Mouse (Mus musculus): Measurements from ENCODE around the gene Tdrd12.

DNA sequence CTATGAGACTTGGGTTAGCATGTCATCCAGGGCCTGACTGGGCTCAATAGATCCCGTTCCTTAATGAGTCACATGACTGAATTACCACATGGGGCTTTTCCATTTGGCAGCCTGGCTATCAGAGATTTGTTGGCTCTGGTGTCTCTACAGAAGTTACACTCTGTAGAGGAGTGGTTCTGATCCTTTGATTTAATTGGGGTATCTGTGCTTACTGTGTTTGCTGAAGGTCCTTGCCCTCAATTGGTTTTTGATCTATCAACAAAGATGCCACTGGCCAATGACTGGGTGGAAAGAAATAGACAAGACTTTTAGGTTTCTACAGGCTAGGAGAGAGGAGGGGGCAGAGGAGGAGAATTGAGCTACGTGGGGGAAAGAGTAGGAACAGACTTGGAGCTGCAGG is 21.1 kb upstream of the Tdrd12 start:
- TF ChIP-seq POLR2A (IDR thresholded peaks at IDR 0.05; ENCODE audit: low read depth, low read length) (no peak), CTCF (conservative IDR thresholded peaks at IDR 0.05; ENCODE audit: insufficient read depth, insufficient read length, low read depth, low read length) (no peak)
